Mouse (Mus musculus): ENCODE data around the gene Tmem81. TPM values are rescaled to one million over a fixed set of nuclear protein-coding genes. Genes with fewer than 3 reads are reported as not detected.

The Tmem81 gene
- total RNA-seq, 4 experiments from 2014 or later: 5.9 to 6.5 (median 6.3) TPM

DNA sequence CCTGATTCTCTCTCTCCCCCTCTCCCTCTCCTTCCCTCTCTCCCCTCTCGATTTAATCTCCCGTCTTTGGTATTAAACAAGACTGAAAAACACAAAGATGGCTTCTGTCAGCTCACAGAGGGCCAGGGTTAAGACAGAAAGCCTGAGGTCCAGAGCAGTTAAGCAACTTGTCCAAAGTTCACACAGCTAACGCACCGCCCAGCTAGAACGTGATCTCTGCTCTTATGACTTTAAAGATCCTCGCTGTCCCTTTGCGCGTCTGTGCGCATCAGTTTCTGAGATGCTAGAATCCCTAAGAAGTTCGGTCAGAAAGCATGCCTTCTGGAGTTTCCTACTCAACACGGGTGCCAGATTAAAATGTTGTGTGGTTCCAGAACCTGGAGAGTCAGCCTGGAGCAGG, 13.7 kb downstream of the Tmem81 start:
- no peak for DNase-seq (ENCODE audit: low spot score in 2 of 2)

GRCm38 (mm10) chr1:132520764-132521163, 14.7 kb downstream of the Tmem81 start:
- no peak for DNase-seq (ENCODE audit: low spot score in 2 of 2)

GRCm38 (mm10) chr1:132523048-132523447, 17.0 kb downstream of the Tmem81 start:
- DNase-seq (ENCODE audit: low spot score in 2 of 2): no peak

DNA sequence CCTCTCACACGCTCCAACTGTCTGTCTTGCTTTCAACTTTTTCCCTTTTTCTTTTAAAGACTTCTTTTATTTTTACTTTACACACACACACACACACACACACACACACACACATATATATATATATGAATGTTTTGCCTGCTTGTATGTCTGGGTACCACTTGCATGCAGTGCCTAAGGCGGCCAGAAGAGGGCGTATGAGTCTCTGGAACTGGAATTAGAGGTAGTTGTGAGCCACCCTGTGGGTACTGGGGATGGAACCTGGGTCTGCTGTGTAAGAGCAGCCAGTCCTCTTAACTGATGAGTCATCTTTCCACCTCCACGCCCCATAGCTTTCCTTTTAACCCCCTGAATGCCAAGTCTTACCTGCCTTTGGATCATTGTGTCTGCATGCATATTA, 17.9 kb downstream of the Tmem81 start:
- DNase-seq (ENCODE audit: low spot score in 2 of 2): no peak

DNA sequence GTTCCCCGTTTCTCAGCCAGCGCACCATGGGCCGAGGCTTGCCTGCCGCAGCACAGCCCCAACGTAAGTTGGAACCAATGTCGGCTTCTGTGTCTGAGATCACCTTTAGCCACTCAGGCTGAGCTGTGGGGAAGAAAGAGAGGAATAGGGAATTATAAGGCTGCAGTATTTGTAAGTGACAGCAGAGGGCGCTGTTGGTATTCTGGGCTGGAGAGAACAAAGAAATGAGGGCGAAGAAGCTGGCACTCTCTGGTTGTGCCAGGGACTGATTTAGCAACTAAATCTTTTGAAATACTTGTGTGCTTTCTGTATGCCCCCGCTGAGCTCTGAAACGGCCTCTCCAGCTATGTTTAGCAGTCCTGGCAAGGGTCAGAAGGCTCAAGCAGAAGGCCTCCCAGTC, 19.8 kb downstream of the Tmem81 start:
- peak; percentile 66 to 81 for DNase-seq (ENCODE audit: low spot score in 2 of 2)

- no peak for DNase-seq (ENCODE audit: low spot score in 2 of 2)
These were observed 22.0 kb downstream of the Tmem81 start for GRCm38 (mm10) chr1:132528071-132528470.

DNA sequence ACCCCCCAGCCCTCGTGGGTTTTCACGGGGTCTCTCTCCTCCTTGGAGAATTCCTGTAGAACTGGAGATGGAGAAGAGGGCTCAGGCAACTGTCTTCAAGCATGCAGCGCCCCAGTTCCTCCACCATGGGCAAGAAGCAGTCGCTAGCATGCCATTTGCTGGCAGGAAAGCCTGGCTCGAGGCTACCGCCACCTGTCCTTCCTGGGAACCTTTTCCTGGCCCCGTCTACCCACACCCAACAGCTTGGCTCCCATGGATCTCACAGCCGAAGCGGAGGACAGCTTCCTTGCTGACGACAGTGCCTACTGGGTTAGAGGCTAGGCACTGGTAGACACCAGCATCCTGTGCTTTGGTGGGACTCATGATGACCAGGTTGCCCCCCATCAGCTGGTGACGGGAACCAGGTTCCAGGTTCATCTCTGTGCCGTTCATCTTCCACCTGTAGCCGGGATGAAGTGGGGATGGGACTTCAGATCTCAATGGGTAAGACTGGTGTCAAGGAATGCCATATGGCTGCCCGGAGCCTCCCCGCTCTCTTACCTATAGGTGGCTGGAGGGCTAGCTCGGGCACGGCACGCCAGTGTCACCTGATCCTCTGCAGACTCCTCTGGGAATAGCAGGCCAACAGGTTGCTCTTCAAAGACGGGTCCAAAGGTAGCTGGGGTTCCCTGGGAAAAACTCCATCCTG, 22.8 kb downstream of the Tmem81 start:
- DNase-seq (ENCODE audit: low spot score in 2 of 2): no peak

- DNase-seq (ENCODE audit: low spot score in 2 of 2): no peak
These were observed 24.7 kb downstream of the Tmem81 start for GRCm38 (mm10) chr1:132530631-132531191.

DNA sequence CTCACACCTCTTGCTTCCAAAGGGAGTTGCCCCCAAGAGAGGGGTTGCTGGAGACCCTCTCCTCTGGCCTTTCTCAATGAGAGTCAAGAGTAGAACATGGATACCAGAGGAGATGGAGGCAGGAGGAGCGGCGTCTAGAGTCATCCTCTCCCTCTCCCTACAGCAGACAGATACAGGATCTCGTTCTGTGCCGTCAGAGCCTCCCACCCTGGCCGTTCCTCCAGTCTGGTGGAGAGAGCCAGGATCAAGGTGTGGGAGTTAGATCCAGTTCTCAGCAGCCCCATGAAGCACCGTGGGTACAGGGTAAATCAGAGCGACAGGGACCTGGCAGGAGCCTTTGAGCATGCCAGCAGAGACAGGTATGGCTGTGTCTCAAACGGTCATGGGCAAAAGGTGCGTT, 26.5 kb downstream of the Tmem81 start:
- no peak for DNase-seq (ENCODE audit: low spot score in 2 of 2)

DNA sequence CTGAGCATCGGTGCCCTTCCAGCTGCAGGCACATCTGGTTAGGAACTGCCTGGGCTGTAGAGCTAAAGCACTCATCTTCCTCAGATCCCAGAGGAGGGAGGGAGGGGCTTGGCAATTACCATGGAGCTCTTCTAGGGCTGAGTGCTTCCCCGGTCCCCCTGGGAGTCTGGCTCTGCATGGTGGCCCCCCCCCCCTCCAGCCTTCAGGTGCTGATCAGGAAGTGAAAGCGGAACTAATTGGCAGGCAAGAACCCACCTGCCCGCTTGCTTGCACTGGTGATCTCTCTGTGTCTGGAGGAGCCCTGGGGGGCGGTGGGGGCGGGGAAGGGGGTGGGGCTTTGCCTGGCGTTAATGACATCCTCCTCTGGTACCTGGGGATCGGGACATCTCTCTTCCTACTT, 27.8 kb downstream of the Tmem81 start:
- DNase-seq (ENCODE audit: low spot score in 2 of 2): no peak

DNA sequence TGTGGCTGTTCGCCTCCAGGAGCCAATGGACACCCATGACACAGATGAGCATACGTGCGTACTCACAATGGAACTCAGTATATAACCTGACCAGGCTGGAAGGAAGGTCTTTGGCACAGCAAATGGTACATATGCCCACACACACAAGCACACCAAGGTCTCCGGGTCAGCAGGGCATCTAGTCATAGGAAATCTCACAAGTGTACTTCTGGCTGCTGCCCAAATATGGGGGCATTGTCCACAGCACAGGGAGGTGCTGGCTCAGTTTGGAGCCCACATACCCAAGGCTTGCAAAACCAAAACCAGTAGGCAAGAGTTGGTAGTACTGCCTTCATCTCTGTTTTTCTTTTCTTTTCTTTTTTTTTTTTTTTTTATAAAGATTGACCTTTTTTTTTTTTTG, 29.5 kb downstream of the Tmem81 start:
- DNase-seq (ENCODE audit: low spot score in 2 of 2): no peak

GRCm38 (mm10) chr1:132536416-132536815, 30.4 kb downstream of the Tmem81 start:
- DNase-seq (ENCODE audit: low spot score in 2 of 2): no peak

- DNase-seq (ENCODE audit: low spot score in 2 of 2): peak; percentile 48 to 70
These were observed 31.7 kb downstream of the Tmem81 start for GRCm38 (mm10) chr1:132537736-132538135.

DNA sequence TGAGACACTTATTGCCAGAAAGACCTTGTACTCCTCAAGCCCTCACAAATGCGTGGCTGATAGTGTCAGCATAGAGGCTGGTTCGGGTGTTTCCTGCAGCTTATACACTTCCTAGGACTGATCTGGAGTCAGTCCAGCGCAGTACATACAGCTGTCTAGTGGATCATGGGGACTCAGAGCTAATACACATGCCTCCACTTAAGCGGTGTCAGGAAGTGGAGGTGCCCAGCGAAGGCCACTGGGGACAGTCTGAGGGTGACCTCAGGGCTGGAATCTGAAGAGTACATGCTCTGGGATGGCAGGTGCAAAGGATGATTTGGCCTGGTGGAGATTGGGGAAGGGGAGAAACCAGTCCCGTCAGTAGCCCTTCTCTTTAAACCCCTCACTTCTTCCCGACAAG, 34.7 kb downstream of the Tmem81 start:
- DNase-seq (ENCODE audit: low spot score in 2 of 2): no peak

DNA sequence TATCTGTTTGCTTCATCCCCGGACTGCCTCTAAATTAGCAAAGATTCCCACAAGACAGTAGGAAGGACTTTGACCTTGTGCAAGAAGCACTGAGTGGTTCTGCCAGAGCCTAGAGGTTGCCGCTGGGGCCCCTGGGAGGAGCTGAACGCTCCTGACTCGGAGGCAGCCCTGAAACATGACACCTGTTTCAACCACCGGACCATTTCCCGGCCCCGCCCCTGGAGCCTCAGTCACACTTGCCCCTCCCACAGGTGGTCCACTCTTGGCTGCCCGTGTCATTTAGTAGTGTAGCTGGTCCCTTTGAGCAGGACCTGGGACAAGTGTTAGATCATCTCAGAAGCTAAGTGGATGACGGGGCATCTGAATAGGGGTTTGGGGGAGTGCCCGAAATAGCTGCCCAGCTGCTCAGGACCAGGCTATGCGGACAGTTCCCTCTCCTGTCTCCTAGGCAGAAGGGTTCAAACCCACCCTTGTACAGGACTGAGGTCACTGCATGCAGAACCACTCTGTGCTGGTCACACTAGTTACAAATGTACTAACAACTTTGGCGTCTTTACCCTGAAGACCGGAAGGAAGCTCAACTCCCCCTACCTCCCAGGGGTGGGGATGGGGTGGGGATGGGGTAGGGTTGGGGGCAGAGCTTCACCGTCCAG, 35.3 kb downstream of the Tmem81 start:
- no peak for DNase-seq (ENCODE audit: low spot score in 2 of 2)

DNA sequence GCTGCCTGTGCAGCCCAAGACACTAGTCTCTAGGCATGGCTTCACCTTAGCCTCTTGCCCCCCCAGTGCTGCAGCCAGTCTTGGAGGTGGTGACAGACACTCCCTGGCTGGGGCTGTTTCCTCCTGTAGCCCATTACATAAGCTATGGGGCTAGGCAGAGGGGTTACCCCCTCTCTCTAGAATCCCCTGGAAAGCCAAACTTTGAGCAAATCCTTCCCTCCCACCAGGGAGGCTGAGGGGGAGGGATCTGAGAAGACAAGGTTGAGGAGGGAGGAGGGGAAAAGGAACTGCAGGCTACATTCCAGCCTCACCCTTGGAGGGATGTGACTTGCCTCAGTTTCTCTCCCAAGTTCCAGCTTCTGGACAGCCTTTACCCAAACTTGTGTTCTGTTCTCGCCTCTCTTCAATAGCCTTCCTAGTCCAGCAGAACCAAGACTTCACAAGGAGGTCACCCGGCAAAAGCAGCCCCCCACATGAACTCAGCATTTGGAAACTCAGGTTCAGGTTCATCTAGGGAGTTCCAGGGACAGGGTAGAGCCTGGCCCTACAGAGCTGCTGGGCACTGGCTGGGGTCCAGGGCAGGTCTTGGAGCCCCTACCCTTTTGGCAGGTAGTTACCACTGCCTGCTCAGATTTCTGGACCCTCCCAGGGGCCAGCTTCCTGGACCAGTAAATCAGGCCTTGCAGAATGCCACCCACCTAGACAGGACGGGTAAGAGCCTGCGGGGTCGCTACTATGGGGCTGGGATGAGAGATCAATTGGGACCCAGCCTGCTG, 36.0 kb downstream of the Tmem81 start:
- no peak for DNase-seq (ENCODE audit: low spot score in 2 of 2)

DNA sequence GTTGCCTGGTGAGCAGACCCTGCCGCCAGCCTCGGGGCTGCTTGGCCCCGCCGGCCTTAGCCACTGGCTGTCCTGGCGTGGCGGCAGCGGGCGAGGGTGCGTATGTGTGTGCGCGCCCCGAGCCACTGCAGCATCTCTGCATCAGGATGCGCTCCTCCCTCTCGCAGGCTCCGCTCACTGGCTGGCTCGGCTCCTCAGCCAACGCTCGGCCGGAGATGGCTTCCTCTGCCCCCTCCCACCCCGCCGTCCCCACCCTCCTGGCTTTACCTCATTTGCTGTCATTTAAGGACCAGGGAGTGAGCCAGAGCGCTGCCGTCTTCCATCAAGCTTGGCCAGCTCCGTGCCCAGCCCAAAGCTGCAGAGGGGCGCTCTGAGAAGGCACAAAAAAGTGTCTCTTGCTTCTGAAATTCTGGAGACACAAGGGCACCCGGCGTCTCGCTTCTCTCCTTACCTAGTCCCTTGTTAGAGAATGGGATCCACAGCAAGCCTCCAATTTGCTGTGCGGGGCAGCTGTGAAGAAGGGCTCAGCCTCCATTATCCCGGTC, 36.8 kb downstream of the Tmem81 start, which contains the start of gene Cntn2:
Gene Cntn2, minus strand, starts transcription at position 495 of the 545 bp plus-strand sequence.
- DNase-seq (ENCODE audit: low spot score in 2 of 2): peak; percentile 66 to 75

DNA sequence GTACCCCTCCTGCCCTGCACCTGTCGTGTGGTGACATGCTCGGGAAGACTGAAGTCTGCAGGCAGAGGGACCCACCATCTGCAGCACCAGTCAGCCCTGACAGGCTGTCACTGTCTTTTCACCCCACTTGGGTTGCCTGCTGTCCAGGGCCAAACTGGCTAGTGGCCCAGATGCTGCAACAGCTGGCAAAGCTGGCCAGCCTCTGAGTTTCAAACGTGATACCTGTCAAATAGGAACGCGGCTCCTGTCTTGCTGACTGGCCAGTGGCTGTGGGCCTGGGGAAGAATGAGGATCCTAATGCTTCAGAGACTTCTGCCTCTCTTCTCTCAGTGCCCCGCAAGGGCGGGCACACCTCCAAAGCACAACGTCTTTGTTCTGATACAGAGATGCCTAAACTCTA, 37.8 kb downstream of the Tmem81 start:
- no peak for DNase-seq (ENCODE audit: low spot score in 2 of 2)

GRCm38 (mm10) chr1:132557901-132558631, 52.0 kb downstream of the Tmem81 start:
- DNase-seq (ENCODE audit: low spot score in 2 of 2): no peak
